Comparison of ENCODE assay signal across 10 mouse cellular contexts in genomic region chr19:29924638-29925258, GRCm38 (mm10). TPM values are rescaled to one million over a fixed set of nuclear protein-coding genes. Genes with fewer than 3 reads are reported as not detected.
DNase-seq lines count a peak whose midpoint lies in the region; ATAC-seq and TF ChIP-seq lines count a peak whose summit lies in the region.
"Had no signal": no experiment of that assay in that cellular context is flagged by ENCODE, and none has a peak within 500 bp of the region (broad histone marks: within the 10 kb centered on the region; RNA-seq: fewer than 3 reads in every experiment).

TSS of gene Il33 (plus strand) at chr19:29925114.

- H3K27ac ChIP-seq in forebrain, embryonic 15.5 days (replicated peaks) = no peak within 1 kb of the TSS
- H3K27ac ChIP-seq in forebrain, embryonic 10.5 days = no peak within 1 kb of the TSS
- H3K27ac ChIP-seq in kidney, embryonic 15.5 days = peak within 1 kb of the TSS; percentile 83
- H3K27ac ChIP-seq in limb, embryonic 14.5 days (replicated peaks; ENCODE audit: low read depth, low read length) = no peak within 1 kb of the TSS

- 39% methylated on average over 10 of the region's 10 CpGs for WGBS in forebrain, embryonic 15.5 days
- 89% methylated on average over 10 of the region's 10 CpGs for WGBS in forebrain, embryonic 10.5 days
- WGBS in kidney, embryonic 15.5 days = 16% methylated on average over 10 of the region's 10 CpGs
- WGBS in limb, embryonic 14.5 days = 22% methylated on average over 10 of the region's 10 CpGs

- H3K36me3 ChIP-seq in forebrain, embryonic 15.5 days = no peaks in the 10 kb centered on the region
- H3K36me3 ChIP-seq in forebrain, embryonic 10.5 days (replicated peaks) = no peaks in the 10 kb centered on the region
- no peaks in the 10 kb centered on the region for H3K36me3 ChIP-seq in kidney, embryonic 15.5 days
- H3K36me3 ChIP-seq in limb, embryonic 14.5 days (ENCODE audit: control insufficient read depth, insufficient read depth, low read length) = no peaks in the 10 kb centered on the region

- peak within 1 kb of the TSS; percentile 16; the same call in 1 of the 2 replicates for H3K4me2 ChIP-seq in forebrain, embryonic 15.5 days (replicated peaks)
- H3K4me2 ChIP-seq in kidney, embryonic 15.5 days = peak within 1 kb of the TSS; percentile 52
- no peak within 1 kb of the TSS for H3K4me2 ChIP-seq in limb, embryonic 14.5 days (replicated peaks; ENCODE audit: low read depth, low read length, severe bottlenecking)

- no peak within 1 kb of the TSS for H3K4me3 ChIP-seq in forebrain, embryonic 15.5 days
- no peak within 1 kb of the TSS for H3K4me3 ChIP-seq in forebrain, embryonic 10.5 days
- peak within 1 kb of the TSS; percentile 36 for H3K4me3 ChIP-seq in kidney, embryonic 15.5 days (replicated peaks)
- no peak within 1 kb of the TSS for H3K4me3 ChIP-seq in limb, embryonic 14.5 days (replicated peaks; ENCODE audit: low read length)
- H3K4me3 ChIP-seq: erythroblast, embryonic 14.5 days had no signal

- peak; percentile 71; the same call in 1 of the 2 replicates for ATAC-seq in forebrain, embryonic 15.5 days (replicated peaks)
- ATAC-seq in kidney, embryonic 15.5 days (replicated peaks; ENCODE audit: low FRiP score) = peak; percentile 69
- 0 out of 2 replicates have a peak, but pooled peaks have one; percentile 44 for ATAC-seq in limb, embryonic 14.5 days (ENCODE audit: low FRiP score, low read depth)
- ATAC-seq in activated CD4-positive, CD25-positive, alpha-beta regulatory T cell, adult 4 months = no peak

- no peaks in the 10 kb centered on the region for H3K9me3 ChIP-seq in forebrain, embryonic 15.5 days
- no peaks in the 10 kb centered on the region for H3K9me3 ChIP-seq in forebrain, embryonic 10.5 days
- H3K9me3 ChIP-seq in kidney, embryonic 15.5 days (replicated peaks) = no peaks in the 10 kb centered on the region
- H3K9me3 ChIP-seq in limb, embryonic 14.5 days (ENCODE audit: control insufficient read depth, low read length) = no peaks in the 10 kb centered on the region

- H3K9ac ChIP-seq in forebrain, embryonic 15.5 days (replicated peaks) = no peak within 1 kb of the TSS
- no peak within 1 kb of the TSS for H3K9ac ChIP-seq in kidney, embryonic 15.5 days
- no peak within 1 kb of the TSS for H3K9ac ChIP-seq in limb, embryonic 14.5 days (ENCODE audit: low read depth, low read length, severe bottlenecking)

- TF ChIP-seq POLR2A in brain, embryonic 14.5 days (IDR thresholded peaks at IDR 0.05; ENCODE audit: borderline replicate concordance, extremely low read depth, insufficient read depth, insufficient read length, poor library complexity, severe bottlenecking) = no peak
- TF ChIP-seq POLR2A in limb, embryonic 14.5 days (IDR thresholded peaks at IDR 0.05; ENCODE audit: borderline replicate concordance, extremely low read depth, insufficient read depth, insufficient read length) = no peak

- no peaks in the 10 kb centered on the region for H3K27me3 ChIP-seq in forebrain, embryonic 15.5 days
- H3K27me3 ChIP-seq in forebrain, embryonic 10.5 days (ENCODE audit: poor library complexity, severe bottlenecking) = no peaks in the 10 kb centered on the region
- no peaks in the 10 kb centered on the region for H3K27me3 ChIP-seq in kidney, embryonic 15.5 days
- no peaks in the 10 kb centered on the region for H3K27me3 ChIP-seq in limb, embryonic 14.5 days (ENCODE audit: control insufficient read depth, insufficient read depth, low read length)
- H3K27me3 ChIP-seq: CH12.LX had no signal

- no peak for DNase-seq in forebrain, embryonic 10.5 days (ENCODE audit: extremely low spot score, low spot score)
- DNase-seq in brain, embryonic 14.5 days (ENCODE audit: low read depth) = peak; percentile 92
- DNase-seq in gonadal fat pad, adult 2 months (ENCODE audit: low read depth) = no peak
- DNase-seq in limb, embryonic 14.5 days (ENCODE audit: low spot score) = peak; percentile 89
- DNase-seq in right cerebral cortex, postnatal 36 days (ENCODE audit: low spot score in 2 of 2) = peak; percentile 29 to 40

- H3K4me1 ChIP-seq in forebrain, embryonic 15.5 days = peaks cover 8% of the 10 kb centered on the region; the same call in 1 of the 2 replicates
- H3K4me1 ChIP-seq in forebrain, embryonic 10.5 days = no peaks in the 10 kb centered on the region
- H3K4me1 ChIP-seq in kidney, embryonic 15.5 days = peaks cover 46% of the 10 kb centered on the region
- peaks cover 9% of the 10 kb centered on the region for H3K4me1 ChIP-seq in limb, embryonic 14.5 days (ENCODE audit: control insufficient read depth, insufficient read depth, low read length)

- no peak for TF ChIP-seq CTCF in brain, embryonic 14.5 days (IDR thresholded peaks at IDR 0.05; ENCODE audit: borderline replicate concordance, extremely low read depth, insufficient read depth, insufficient read length)

RNA-seq across cellular contexts. Expression of gene Il33, which starts in this region (rescaled TPM):
- 0.29 and 0.34 TPM in 2 replicates for polyA plus RNA-seq in forebrain, embryonic 15.5 days (2015; fragmentation: Nextera tagmentation; extraction: Ambion mirVana)
- polyA plus RNA-seq in forebrain, embryonic 10.5 days (2016; fragmentation: Nextera tagmentation; extraction: Ambion mirVana) = 0.48 and 0.68 TPM in 2 replicates
- 0.43 and 0.79 TPM in 2 replicates for polyA plus RNA-seq in brain, embryonic 14.5 days (2012; rRNA removed)
- 16.0 and 18.2 TPM in 2 replicates for polyA plus RNA-seq in gonadal fat pad, adult 2 months (2012; rRNA removed)
- polyA plus RNA-seq in kidney, embryonic 15.5 days (2015; fragmentation: Nextera tagmentation; extraction: Ambion mirVana) = 41.7 and 45.2 TPM in 2 replicates
- 2.7 and 2.9 TPM in 2 replicates for polyA plus RNA-seq in limb, embryonic 14.5 days (2012; rRNA removed)
- polyA plus RNA-seq in limb, embryonic 14.5 days (2014; fragmentation: Nextera tagmentation; extraction: Ambion mirVana) = 2.7 and 2.9 TPM in 2 replicates
- not detected for polyA plus RNA-seq in activated CD4-positive, CD25-positive, alpha-beta regulatory T cell, adult 4 months (2017; shearing (Covaris generic))
- polyA plus RNA-seq: erythroblast, embryonic 14.5 days had no signal

Comparison
In these comparisons a context has a peak if more than half of its experiments do, and no peak if none do; other contexts are left out.
1. Peak in ATAC-seq and H3K4me2 ChIP-seq in forebrain, embryonic 15.5 days; RNA of the gene not detected or under 1 TPM.
2. Peak in DNase-seq in brain, embryonic 14.5 days; RNA of the gene not detected or under 1 TPM.
3. DNase-seq: peak in limb, embryonic 14.5 days (single experiment) and right cerebral cortex, postnatal 36 days (2 of 2); none in forebrain, embryonic 10.5 days (single experiment) and gonadal fat pad, adult 2 months (single experiment).